Mouse (Mus musculus): ENCODE data around the gene Prpf19.

GRCm38 (mm10) chr19:10948416-10948815 is 53.4 kb downstream of the Prpf19 start:
- no peak for TF ChIP-seq CTCF (IDR thresholded peaks at IDR 0.05; ENCODE audit: insufficient read depth, low read length)
- TF ChIP-seq POLR2A (IDR thresholded peaks at IDR 0.05; ENCODE audit: borderline replicate concordance, extremely low read depth, low read depth, low read length), result no peak
